Mouse (Mus musculus) heart, embryonic 12.5 days (tissue): ENCODE data around the gene Tm9sf3. TPM values are rescaled to one million over a fixed set of nuclear protein-coding genes. Genes with fewer than 3 reads are reported as not detected.
A peak's percentile ranks its signal among the peaks of the same experiment; 100 is the strongest.

Experiments used
- ATAC-seq: fragments of 200-750 bp; cut with Nextera tagmentation; 2 replicates; pipeline ENCODE4 v1.8.0; 2017; ENCODE audit warnings: moderate TSS enrichment, moderate library complexity; ENCODE audit not compliant: insufficient number of reproducible peaks, low FRiP score
- H3K27ac ChIP-seq: fragments of 300-500 bp; sonication (generic); 2 replicates; pipeline ENCODE4 v1.5.1; 2016; ENCODE audit warnings: mild to moderate bottlenecking, moderate library complexity; ENCODE audit not compliant: poor library complexity, severe bottlenecking
- H3K27me3 ChIP-seq: fragments of 300-500 bp; sonication (generic); replicated peaks from 2 replicates; pipeline ENCODE4 v1.6.1; 2016; ENCODE audit warnings: mild to moderate bottlenecking, moderate library complexity
- H3K36me3 ChIP-seq: fragments of 300-500 bp; sonication (generic); 2 replicates; pipeline ENCODE4 v1.6.1; 2016; ENCODE audit warnings: mild to moderate bottlenecking, moderate library complexity
- H3K4me1 ChIP-seq: fragments of 300-500 bp; sonication (generic); replicated peaks from 2 replicates; pipeline ENCODE4 v1.6.1; 2016; ENCODE audit warnings: mild to moderate bottlenecking
- H3K4me2 ChIP-seq: fragments of 300-500 bp; sonication (generic); 2 replicates; pipeline ENCODE4 v1.6.1; 2016; ENCODE audit warnings: mild to moderate bottlenecking, moderate library complexity
- H3K4me3 ChIP-seq: fragments of 300-500 bp; sonication (generic); 2 replicates; pipeline ENCODE4 v1.5.1; 2016; ENCODE audit warnings: mild to moderate bottlenecking
- H3K9ac ChIP-seq: fragments of 300-500 bp; sonication (generic); 2 replicates; pipeline ENCODE4 v1.6.1; 2016; ENCODE audit warnings: mild to moderate bottlenecking, moderate library complexity
- H3K9me3 ChIP-seq: fragments of 300-500 bp; sonication (generic); replicated peaks from 2 replicates; pipeline ENCODE4 v1.6.1; 2016; ENCODE audit warnings: mild to moderate bottlenecking, moderate library complexity
- WGBS: fragments of 180-500 bp; shearing (Covaris S2); methylation state at CpG from one replicate; pipeline ENCODE4 v1.1.7; 2016; 5-methylcytosine and 5-hydroxymethylcytosine counted together
- polyA plus RNA-seq: library from polyadenylated mRNA; unstranded; fragments of >200 nt; fragmentation: Nextera tagmentation; extraction: Ambion mirVana; gene quantifications from 2 replicates; pipeline ENCODE4 v1.2.1, GENCODE M21; 2016

Gene Tm9sf3
- polyA plus RNA-seq, 1 experiment from 2014 or later, result 140 TPM

DNA sequence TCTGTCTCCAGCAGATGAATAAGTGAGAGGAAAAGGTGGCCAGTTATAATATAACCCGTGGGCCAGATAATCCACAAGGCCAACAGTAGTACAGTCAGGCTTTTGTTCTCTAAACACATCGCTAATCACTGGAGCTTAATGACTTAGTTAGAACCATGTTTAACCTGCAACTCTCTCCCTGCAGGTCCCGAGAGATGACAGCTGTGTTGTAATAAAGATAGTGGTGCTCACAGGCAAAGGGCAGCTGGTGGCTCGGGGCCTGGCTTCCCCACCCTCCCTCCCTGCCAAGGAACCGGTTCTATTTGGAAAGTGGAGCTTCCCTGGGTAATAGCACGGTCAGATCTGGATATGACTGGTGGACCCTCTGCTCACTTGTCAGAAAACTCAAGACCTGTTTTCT, 20.7 kb upstream of the Tm9sf3 start:
- no peak overlapping the region for H3K4me3 ChIP-seq
- no peaks in the 10 kb centered on the region for H3K9me3 ChIP-seq
- H3K4me2 ChIP-seq, result no peak overlapping the region
- no peak overlapping the region for H3K27ac ChIP-seq
- peaks cover 32% of the 10 kb centered on the region for H3K4me1 ChIP-seq
- WGBS, result 26% methylated on average over 6 of the region's 6 CpGs
- H3K36me3 ChIP-seq, result no peaks in the 10 kb centered on the region
- H3K27me3 ChIP-seq, result no peaks in the 10 kb centered on the region
- H3K9ac ChIP-seq, result no peak overlapping the region
- no peak for ATAC-seq

DNA sequence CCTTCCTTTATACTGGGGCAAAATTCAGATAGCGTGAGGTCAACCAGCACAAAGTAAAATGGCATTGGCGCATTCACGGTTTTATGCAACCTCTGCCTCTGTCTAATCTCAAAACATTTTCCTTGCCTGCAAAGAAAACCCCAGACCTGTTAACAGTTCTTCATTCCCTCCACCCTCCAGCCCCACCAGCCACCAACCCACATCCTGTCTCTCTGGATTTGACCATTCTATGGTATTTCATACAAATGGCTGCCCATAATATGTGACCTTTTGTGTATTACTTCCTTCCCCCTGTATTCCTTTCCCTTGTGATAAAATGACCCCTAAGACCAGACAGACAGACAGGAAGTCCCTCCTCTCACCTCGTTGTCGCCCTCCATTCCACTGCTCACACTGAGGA, 18.9 kb upstream of the Tm9sf3 start:
- peak overlapping the region; percentile 48 for H3K4me2 ChIP-seq
- WGBS, result 45% methylated on average over 5 of the region's 5 CpGs
- H3K9me3 ChIP-seq, result no peaks in the 10 kb centered on the region
- no peak overlapping the region for H3K4me3 ChIP-seq
- H3K9ac ChIP-seq, result no peak overlapping the region
- H3K27ac ChIP-seq, result no peak overlapping the region
- H3K36me3 ChIP-seq, result no peaks in the 10 kb centered on the region
- ATAC-seq, result peak; percentile 9; the same call in 1 of the 2 replicates
- H3K27me3 ChIP-seq, result no peaks in the 10 kb centered on the region
- H3K4me1 ChIP-seq, result peaks cover 25% of the 10 kb centered on the region

DNA sequence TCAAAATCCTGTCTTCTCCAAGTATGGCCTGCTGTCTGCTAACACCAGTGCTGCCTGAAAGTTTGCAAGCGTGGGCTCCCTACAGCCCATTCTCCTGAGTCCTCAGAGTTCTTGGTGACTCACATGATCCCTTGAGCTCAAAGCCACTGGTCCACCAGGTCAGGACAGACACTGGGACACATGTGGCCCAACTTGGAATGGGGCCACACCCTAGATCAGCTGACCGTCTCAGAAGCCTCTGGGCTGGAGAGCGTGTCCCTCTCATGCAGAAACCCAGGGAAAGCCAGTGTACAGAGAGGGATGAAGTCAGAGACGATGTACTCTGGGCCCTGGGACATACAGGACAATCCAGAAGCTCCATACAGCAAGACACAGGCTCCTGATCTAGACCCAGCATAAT, 18.4 kb upstream of the Tm9sf3 start:
- no peaks in the 10 kb centered on the region for H3K36me3 ChIP-seq
- no peaks in the 10 kb centered on the region for H3K9me3 ChIP-seq
- H3K27me3 ChIP-seq, result no peaks in the 10 kb centered on the region
- no peak overlapping the region for H3K9ac ChIP-seq
- H3K4me2 ChIP-seq, result peak overlapping the region; percentile 48; the same call in 1 of the 2 replicates
- WGBS, result 77% methylated on average over 4 of the region's 4 CpGs
- peaks cover 25% of the 10 kb centered on the region for H3K4me1 ChIP-seq
- H3K27ac ChIP-seq, result no peak overlapping the region; the same call in 1 of the 2 replicates
- ATAC-seq, result no peak; the same call in 1 of the 2 replicates
- H3K4me3 ChIP-seq, result no peak overlapping the region

GRCm38 (mm10) chr19:41279724-41280244, 16.0 kb upstream of the Tm9sf3 start:
- Histone ChIP-seq H3K4me1 (peaks cover 24% of the 10 kb centered on the region), H3K9ac (no peak overlapping the region), H3K27ac (no peak overlapping the region), H3K27me3 (no peaks in the 10 kb centered on the region), H3K36me3 (no peaks in the 10 kb centered on the region), H3K4me3 (no peak overlapping the region), H3K9me3 (no peaks in the 10 kb centered on the region), H3K4me2 (no peak overlapping the region)
- 69% methylated on average over 8 of the region's 8 CpGs for WGBS
- no peak for ATAC-seq

DNA sequence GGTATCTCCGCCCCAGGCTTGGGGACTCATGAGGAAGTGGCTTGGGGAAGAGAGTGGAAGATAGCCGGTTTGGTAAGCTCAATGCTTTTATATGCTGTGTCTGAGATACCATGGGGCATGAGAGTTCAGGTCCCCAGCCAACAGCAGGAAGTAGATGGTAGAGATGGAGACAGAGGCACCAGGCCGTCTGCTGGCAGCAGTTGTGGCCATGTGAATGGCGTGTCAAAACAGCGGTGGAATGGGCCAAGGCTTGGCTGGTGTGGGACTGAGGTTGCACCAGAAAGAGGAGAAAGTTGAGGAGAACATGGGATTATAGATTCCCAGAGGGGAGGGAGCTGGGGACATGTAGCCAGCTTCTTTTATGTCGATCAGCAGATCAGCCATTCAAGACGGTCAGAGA, 14.8 kb upstream of the Tm9sf3 start:
- Histone ChIP-seq H3K9me3 (no peaks in the 10 kb centered on the region), H3K4me1 (peaks cover 14% of the 10 kb centered on the region), H3K27ac (no peak overlapping the region), H3K4me2 (no peak overlapping the region), H3K36me3 (no peaks in the 10 kb centered on the region), H3K27me3 (no peaks in the 10 kb centered on the region), H3K4me3 (no peak overlapping the region), H3K9ac (no peak overlapping the region)
- 66% methylated on average over 7 of the region's 7 CpGs for WGBS
- ATAC-seq, result no peak

GRCm38 (mm10) chr19:41275588-41275987, 11.8 kb upstream of the Tm9sf3 start:
- H3K4me2 ChIP-seq, result no peak overlapping the region
- H3K9ac ChIP-seq, result no peak overlapping the region
- H3K27ac ChIP-seq, result no peak overlapping the region
- H3K36me3 ChIP-seq, result no peaks in the 10 kb centered on the region
- ATAC-seq, result no peak
- no peaks in the 10 kb centered on the region for H3K27me3 ChIP-seq
- H3K4me3 ChIP-seq, result no peak overlapping the region
- no peaks in the 10 kb centered on the region for H3K9me3 ChIP-seq
- H3K4me1 ChIP-seq, result no peaks in the 10 kb centered on the region
- WGBS, result 60% methylated on average over 3 of the region's 3 CpGs

- ATAC-seq, result no peak
- no peak overlapping the region for H3K4me2 ChIP-seq
- H3K9me3 ChIP-seq, result no peaks in the 10 kb centered on the region
- WGBS, result 76% methylated on average over 7 of the region's 7 CpGs
- H3K9ac ChIP-seq, result no peak overlapping the region
- H3K4me3 ChIP-seq, result no peak overlapping the region
- H3K4me1 ChIP-seq, result peaks cover 3% of the 10 kb centered on the region
- H3K27me3 ChIP-seq, result peaks cover 6% of the 10 kb centered on the region; the same call in 1 of the 2 replicates
- H3K27ac ChIP-seq, result no peak overlapping the region
- no peaks in the 10 kb centered on the region for H3K36me3 ChIP-seq
Measured at GRCm38 (mm10) chr19:41270906-41271305, 7.1 kb upstream of the Tm9sf3 start.

GRCm38 (mm10) chr19:41270151-41270727, 6.4 kb upstream of the Tm9sf3 start:
- Histone ChIP-seq H3K9ac (no peak overlapping the region), H3K4me1 (peaks cover 3% of the 10 kb centered on the region), H3K9me3 (no peaks in the 10 kb centered on the region), H3K27ac (no peak overlapping the region), H3K36me3 (no peaks in the 10 kb centered on the region), H3K4me3 (no peak overlapping the region), H3K4me2 (no peak overlapping the region), H3K27me3 (peaks cover 6% of the 10 kb centered on the region; the same call in 1 of the 2 replicates)
- WGBS, result 56% methylated on average over 9 of the region's 9 CpGs
- no peak for ATAC-seq

GRCm38 (mm10) chr19:41266251-41266901, 2.6 kb upstream of the Tm9sf3 start:
- Histone ChIP-seq H3K36me3 (no peaks in the 10 kb centered on the region), H3K9me3 (no peaks in the 10 kb centered on the region), H3K4me1 (peaks cover 16% of the 10 kb centered on the region), H3K9ac (no peak overlapping the region), H3K4me3 (no peak overlapping the region), H3K4me2 (no peak overlapping the region), H3K27me3 (peaks cover 6% of the 10 kb centered on the region; the same call in 1 of the 2 replicates), H3K27ac (no peak overlapping the region)
- WGBS, result 56% methylated on average over 8 of the region's 8 CpGs
- no peak for ATAC-seq

GRCm38 (mm10) chr19:41264331-41264799, 568 bp upstream of the Tm9sf3 start:
- peak overlapping the region; percentile 72 for H3K4me2 ChIP-seq
- H3K4me1 ChIP-seq, result peaks cover 30% of the 10 kb centered on the region
- H3K9me3 ChIP-seq, result no peaks in the 10 kb centered on the region
- no peak for ATAC-seq
- H3K4me3 ChIP-seq, result peak overlapping the region; percentile 88
- peak overlapping the region; percentile 98 for H3K27ac ChIP-seq
- peak overlapping the region; percentile 97 for H3K9ac ChIP-seq
- H3K36me3 ChIP-seq, result 0 out of 2 replicates have a peak, but pooled peaks cover 2% of the 10 kb centered on the region
- 25% methylated on average over 13 of the region's 13 CpGs for WGBS
- peaks cover 6% of the 10 kb centered on the region; the same call in 1 of the 2 replicates for H3K27me3 ChIP-seq
